Mouse (Mus musculus) lung, postnatal 25 days (tissue): ENCODE results near the gene Psmd9.

Experiments
- DNase-seq: peaks from one replicate; pipeline ENCODE4 v3.0.0; 2022; ENCODE audit warnings: low spot score

The Psmd9 gene

GRCm38 (mm10) chr5:123251834-123252233, 82.6 kb downstream of the Psmd9 start, which contains the start of gene Wdr66:
TSS of gene Wdr66 (plus strand) at chr5:123252102.
- DNase-seq = peak; percentile 77

DNA sequence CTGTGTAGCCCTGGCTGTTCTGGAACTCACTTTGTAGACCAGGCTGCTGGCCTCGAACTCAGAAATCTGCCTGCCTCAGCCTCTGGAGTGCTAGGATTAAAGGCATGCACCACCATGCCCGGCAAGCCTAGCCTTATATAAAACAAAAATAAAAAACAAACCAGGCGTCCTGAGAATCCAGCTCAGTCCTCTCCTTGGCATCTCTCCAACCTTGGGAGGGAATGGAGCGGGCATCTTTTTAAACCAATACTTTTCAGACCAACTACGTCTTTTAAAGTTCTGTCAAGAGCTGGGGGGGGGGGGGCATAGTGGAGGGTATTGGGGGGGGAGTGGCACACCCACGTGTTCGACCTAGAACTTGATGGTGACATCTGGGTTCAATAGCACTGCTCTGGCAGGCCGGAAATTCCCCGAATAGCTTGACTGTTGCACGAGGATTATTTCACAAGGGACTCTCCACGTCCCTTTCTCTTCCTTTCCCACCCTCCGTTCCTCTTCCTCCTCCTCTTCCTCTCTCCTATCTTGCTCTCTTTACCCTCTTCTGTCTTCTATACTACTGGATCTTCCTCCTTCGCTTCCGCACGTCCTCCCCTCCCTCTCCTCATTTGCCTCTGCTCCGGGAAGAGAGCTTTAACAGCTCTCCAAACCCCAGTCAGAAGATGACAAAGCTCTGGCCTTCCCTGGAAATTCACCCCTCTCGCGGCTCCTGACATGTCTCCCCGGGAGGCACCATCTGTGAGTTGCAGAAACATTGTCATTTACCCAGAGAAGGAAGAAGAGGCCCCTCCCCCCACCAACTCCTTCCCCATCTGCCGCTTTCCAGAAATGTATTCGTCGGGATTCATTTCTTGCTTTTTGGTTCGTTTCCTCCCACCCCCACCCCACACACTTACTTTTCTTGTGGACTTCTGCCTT, 87.9 kb downstream of the Psmd9 start:
- DNase-seq = peak; percentile 25

- peak; percentile 58 for DNase-seq
These were observed 89.8 kb downstream of the Psmd9 start for GRCm38 (mm10) chr5:123258990-123259389.

DNA sequence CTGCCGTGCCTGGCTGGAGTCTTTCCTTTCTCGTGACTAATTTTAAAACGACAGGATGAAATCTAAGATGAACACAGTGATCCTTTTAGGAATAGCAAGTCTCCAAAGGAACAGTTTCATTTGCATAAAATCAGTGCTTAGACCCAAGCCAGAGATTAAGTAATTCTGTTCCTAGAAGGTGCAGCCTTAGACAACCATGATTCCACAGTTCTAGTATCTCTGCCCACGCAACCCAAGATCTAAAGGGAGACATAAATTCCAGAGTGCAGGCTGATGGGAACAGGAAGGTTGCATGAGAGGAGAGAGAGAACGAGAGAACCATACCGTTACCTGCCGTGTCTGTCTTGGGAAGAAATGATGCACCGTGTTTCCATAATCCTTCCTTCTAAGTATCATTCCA, 91.5 kb downstream of the Psmd9 start:
- no peak for DNase-seq

DNA sequence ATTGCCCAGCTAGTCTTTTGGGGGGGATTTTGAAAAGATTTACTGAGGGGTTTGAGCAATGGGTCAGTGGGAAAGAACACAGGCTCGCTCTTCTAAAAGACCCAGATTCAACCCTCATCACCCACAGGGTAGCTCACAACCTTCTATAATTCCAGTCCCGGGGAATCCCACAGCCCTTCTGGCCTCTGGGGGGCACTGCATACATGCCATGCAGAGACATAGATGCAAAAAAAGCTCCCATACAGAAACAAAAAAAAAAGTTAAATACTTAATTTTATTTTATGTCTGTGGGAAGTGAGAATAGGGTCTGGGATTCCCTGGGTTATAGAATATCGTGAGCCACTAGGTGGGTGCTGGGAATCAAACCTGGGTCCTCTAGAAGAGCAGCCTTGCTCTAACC, 97.7 kb downstream of the Psmd9 start:
- no peak for DNase-seq

- DNase-seq = no peak
These were observed 99.6 kb downstream of the Psmd9 start for GRCm38 (mm10) chr5:123268477-123269474.

- no peak for DNase-seq
These were observed 101.7 kb downstream of the Psmd9 start for GRCm38 (mm10) chr5:123270917-123271316.

DNA sequence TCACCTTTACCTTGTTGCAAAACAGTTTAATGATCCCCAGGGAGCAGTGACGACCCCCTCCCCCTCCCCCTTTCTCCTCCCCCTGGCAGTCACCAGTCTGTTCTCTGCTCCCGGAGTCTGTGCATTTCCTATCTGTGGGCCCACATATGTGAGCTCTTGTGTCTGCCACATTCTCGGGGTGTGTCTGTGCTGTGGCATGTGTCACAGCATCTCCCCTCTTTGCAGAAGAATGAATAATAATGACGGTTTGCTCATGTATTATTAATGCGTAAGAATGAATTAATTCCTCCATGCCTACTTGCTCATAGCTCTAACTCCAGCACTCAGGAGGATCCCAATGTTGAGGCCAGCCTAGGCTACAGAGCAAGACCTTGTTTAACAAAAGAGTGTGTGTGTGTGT, 103.7 kb downstream of the Psmd9 start:
- no peak for DNase-seq

DNA sequence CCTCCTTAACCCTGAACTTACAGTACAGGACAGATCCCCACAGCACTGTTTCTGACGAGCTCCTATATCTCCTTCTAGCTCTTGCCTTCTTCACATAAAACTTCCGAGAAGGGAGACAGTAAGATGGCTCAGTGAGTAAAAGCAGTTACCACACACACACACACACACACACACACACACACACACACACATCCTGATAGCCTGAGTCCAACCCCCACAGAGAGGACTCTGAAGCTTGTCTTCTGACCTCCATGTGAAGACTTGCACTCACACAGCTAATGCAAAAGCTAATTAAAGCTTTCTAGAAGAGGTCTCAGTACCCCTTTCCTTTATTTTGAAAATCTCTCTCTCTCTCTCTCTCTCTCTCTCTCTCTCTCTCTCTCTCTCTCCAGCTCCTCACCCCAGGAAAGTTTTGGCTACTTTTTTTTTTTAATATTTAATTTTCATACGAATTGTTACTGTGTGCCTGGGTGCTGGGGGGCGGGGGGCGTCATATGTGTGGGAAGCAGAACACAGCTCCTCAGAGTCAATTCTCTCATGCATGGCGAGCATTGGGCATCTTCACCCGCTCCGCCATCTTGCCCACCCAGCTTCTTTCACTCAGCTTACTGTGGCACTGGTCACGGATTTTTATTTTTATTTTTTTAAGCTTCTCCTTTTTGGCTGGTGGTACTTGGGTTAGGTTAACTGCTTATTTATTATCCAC, 107.6 kb downstream of the Psmd9 start:
- DNase-seq = no peak

DNA sequence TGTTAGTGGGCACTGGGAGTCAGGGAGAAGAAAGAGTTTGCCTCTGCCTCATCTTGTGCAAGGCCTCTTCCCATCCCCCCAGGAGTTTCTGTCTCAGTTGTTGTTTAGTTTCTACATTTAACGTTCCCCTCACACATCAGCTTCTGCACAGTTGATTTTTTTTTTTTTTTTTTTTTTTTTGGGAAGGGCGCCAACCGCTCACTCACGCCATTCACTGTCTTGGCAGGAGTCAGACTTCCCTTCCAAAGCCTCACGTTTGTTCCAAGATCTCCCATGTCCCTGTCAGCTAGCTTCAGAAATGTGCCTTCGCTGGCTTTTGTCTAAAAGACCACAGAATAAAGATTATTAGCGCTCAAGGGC, 108.1 kb downstream of the Psmd9 start:
- peak; percentile 18 for DNase-seq

DNA sequence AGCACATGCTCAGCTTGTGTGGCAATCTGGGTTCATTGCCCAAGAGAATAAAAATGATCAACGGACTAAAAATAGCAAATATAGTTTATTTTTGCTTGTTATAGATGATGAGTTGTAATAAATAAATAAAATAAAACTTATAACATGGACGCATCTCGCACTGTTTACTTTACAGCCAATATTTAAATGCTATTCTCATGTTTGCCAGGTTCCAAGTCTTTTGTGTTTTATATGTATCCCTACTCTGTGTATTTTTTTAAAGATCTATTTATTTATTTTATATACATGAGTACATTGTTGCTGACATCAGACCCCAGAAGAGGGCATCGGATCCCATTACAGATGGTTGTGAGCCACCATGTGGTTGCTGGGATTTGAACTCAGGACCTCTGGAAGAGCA, 108.5 kb downstream of the Psmd9 start:
- DNase-seq = no peak

GRCm38 (mm10) chr5:123279248-123279647, 110.0 kb downstream of the Psmd9 start:
- DNase-seq = no peak

DNA sequence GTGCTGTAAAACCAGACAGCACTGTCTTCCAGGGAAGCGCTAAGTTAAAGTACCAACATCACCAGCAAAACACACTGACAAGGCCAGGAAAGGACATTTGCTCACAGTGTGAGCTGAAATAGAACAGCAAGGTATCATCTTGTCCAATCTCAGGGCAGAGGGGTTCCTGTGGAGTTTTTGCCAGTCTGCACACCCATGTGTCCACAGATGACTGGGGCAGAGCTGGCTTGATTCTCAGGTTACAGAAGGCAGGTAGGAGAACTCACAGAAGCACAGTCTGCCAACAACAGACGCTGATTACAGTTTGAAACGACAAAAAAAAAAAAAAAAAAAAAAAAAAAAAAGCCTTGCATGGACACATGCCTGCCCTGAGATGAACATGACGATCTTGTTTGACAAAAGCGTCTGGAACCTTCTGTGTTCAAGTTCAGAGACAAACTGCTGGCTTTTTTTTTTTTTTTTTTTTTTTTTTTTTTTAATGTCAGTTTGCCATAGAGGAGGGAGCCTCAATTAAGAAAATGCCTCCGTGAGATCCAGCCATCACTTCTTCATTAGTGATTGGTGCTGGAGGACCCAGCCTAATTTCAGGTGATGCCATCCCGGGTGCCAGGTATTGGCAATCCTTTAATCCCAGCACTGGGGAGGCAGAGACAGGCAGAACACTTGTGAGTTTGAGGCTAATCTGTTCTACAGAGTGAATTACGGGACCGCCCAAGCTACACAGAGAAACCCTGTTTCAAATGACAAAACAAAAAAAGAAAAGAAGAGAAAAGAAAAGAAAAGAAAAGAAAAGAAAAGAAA, 112.3 kb downstream of the Psmd9 start:
- no peak for DNase-seq

- DNase-seq = peak; percentile 12
These were observed 116.0 kb downstream of the Psmd9 start for GRCm38 (mm10) chr5:123285174-123285573.

GRCm38 (mm10) chr5:123288079-123288478, 118.9 kb downstream of the Psmd9 start:
- no peak for DNase-seq

DNA sequence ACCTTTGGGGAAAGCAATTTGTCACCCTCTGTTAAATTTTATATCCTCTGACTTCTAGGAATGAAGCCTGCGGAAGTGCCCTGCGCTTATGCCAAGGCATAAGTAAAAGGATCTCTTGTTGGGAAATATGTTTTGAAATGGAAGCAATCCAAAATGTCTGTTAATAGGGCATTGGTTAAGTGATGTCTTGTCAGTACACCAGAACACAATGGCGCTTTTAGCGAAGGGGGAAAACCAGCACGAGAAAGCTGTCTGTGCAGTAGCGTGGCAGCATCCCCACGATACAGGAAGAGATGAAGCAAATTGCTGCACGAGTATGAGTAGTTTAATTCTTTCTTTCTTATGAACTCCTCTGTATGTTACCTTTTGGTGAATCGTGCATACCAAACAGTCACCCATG, 125.4 kb downstream of the Psmd9 start:
- DNase-seq = no peak

GRCm38 (mm10) chr5:123296224-123296806, 127.1 kb downstream of the Psmd9 start:
- peak; percentile 5 for DNase-seq

- no peak for DNase-seq
These were observed 128.0 kb downstream of the Psmd9 start for GRCm38 (mm10) chr5:123296972-123297754.

- DNase-seq = no peak
These were observed 128.6 kb downstream of the Psmd9 start for GRCm38 (mm10) chr5:123297830-123298229.

- DNase-seq = no peak
These were observed 129.3 kb downstream of the Psmd9 start for GRCm38 (mm10) chr5:123298526-123298925.
